Mouse (Mus musculus) forebrain, embryonic 13.5 days (tissue): ENCODE measurements at regions not wholly inside any gene's neighbourhood (a gene's known extent, or its start where the extent isn't known, plus 50 kb on each side); places are given as distances from the start of the nearest gene placed in this dataset.

Source experiments
- ATAC-seq: fragments of 200-750 bp; cut with Nextera tagmentation; 2 replicates; pipeline ENCODE4 v1.8.0; 2017
- H3K27ac ChIP-seq: fragments of 300-500 bp; sonication (generic); 2 replicates; pipeline ENCODE4 v1.5.1; 2015; ENCODE audit warnings: inconsistent platforms, mild to moderate bottlenecking, moderate library complexity
- H3K27me3 ChIP-seq: fragments of 300-500 bp; sonication (generic); 2 replicates; pipeline ENCODE4 v1.6.1; 2015; ENCODE audit warnings: mild to moderate bottlenecking, inconsistent platforms
- H3K36me3 ChIP-seq: fragments of 300-500 bp; sonication (generic); 2 replicates; pipeline ENCODE4 v1.6.1; 2015; ENCODE audit warnings: mild to moderate bottlenecking, inconsistent platforms; ENCODE audit not compliant: poor library complexity, severe bottlenecking
- H3K4me1 ChIP-seq: fragments of 300-500 bp; sonication (generic); 2 replicates; pipeline ENCODE4 v1.6.1; 2015; ENCODE audit warnings: inconsistent platforms
- H3K4me2 ChIP-seq: fragments of 300-500 bp; sonication (generic); 2 replicates; pipeline ENCODE4 v1.6.1; 2015; ENCODE audit warnings: inconsistent platforms, mild to moderate bottlenecking, moderate library complexity
- H3K4me3 ChIP-seq: fragments of 300-500 bp; sonication (generic); 2 replicates; pipeline ENCODE4 v1.5.1; 2015; ENCODE audit warnings: mild to moderate bottlenecking, inconsistent platforms
- H3K9ac ChIP-seq: fragments of 300-500 bp; sonication (generic); 2 replicates; pipeline ENCODE4 v1.6.1; 2015; ENCODE audit warnings: mild to moderate bottlenecking, inconsistent platforms
- H3K9me3 ChIP-seq: fragments of 300-500 bp; sonication (generic); replicated peaks from 2 replicates; pipeline ENCODE4 v1.6.1; 2016; ENCODE audit warnings: inconsistent platforms
- WGBS: fragments of 180-500 bp; shearing (Covaris S2); methylation state at CpG from one replicate; pipeline ENCODE4 v1.1.7; 2015; 5-methylcytosine and 5-hydroxymethylcytosine counted together

GRCm38 (mm10) chr1:128820527-128820926 is 228.4 kb upstream of the Cxcr4 start:
- no peak overlapping the region for H3K27ac ChIP-seq
- H3K9me3 ChIP-seq, result no peaks in the 10 kb centered on the region; the same call in 1 of the 2 replicates
- no peak overlapping the region for H3K4me2 ChIP-seq
- no peaks in the 10 kb centered on the region for H3K36me3 ChIP-seq
- 0 out of 2 replicates have a peak, but pooled peaks cover 3% of the 10 kb centered on the region for H3K27me3 ChIP-seq
- H3K4me1 ChIP-seq, result no peaks in the 10 kb centered on the region
- H3K9ac ChIP-seq, result no peak overlapping the region
- ATAC-seq, result no peak
- H3K4me3 ChIP-seq, result no peak overlapping the region
- 95% methylated on average over 1 of the region's 1 CpGs for WGBS

- no peaks in the 10 kb centered on the region for H3K27me3 ChIP-seq
- no peak overlapping the region for H3K4me2 ChIP-seq
- H3K9ac ChIP-seq, result no peak overlapping the region
- ATAC-seq, result no peak
- 93% methylated on average over 6 of the region's 6 CpGs for WGBS
- H3K4me3 ChIP-seq, result no peak overlapping the region
- H3K9me3 ChIP-seq, result no peaks in the 10 kb centered on the region; the same call in 1 of the 2 replicates
- no peaks in the 10 kb centered on the region for H3K4me1 ChIP-seq
- no peaks in the 10 kb centered on the region for H3K36me3 ChIP-seq
- H3K27ac ChIP-seq, result no peak overlapping the region
These were observed 227.5 kb upstream of the Cxcr4 start for GRCm38 (mm10) chr1:128819611-128820010.

GRCm38 (mm10) chr1:128813379-128813778 is 221.3 kb upstream of the Cxcr4 start:
- Histone ChIP-seq H3K4me3 (no peak overlapping the region), H3K27me3 (no peaks in the 10 kb centered on the region), H3K9ac (no peak overlapping the region), H3K4me2 (no peak overlapping the region), H3K27ac (no peak overlapping the region), H3K36me3 (no peaks in the 10 kb centered on the region), H3K4me1 (no peaks in the 10 kb centered on the region), H3K9me3 (no peaks in the 10 kb centered on the region)
- ATAC-seq, result no peak
- WGBS, result 65% methylated on average over 5 of the region's 5 CpGs

GRCm38 (mm10) chr1:128810860-128811259 is 218.8 kb upstream of the Cxcr4 start:
- Histone ChIP-seq H3K4me1 (peaks cover 6% of the 10 kb centered on the region), H3K4me2 (no peak overlapping the region), H3K4me3 (no peak overlapping the region), H3K27ac (no peak overlapping the region), H3K36me3 (no peaks in the 10 kb centered on the region), H3K9ac (no peak overlapping the region), H3K27me3 (no peaks in the 10 kb centered on the region), H3K9me3 (no peaks in the 10 kb centered on the region)
- 83% methylated on average over 3 of the region's 3 CpGs for WGBS
- no peak for ATAC-seq

GRCm38 (mm10) chr1:128810094-128810493 is 218.0 kb upstream of the Cxcr4 start:
- no peak overlapping the region for H3K27ac ChIP-seq
- WGBS, result 79% methylated on average over 2 of the region's 2 CpGs

GRCm38 (mm10) chr1:128809601-128810000 is 217.5 kb upstream of the Cxcr4 start:
- H3K27me3 ChIP-seq, result no peaks in the 10 kb centered on the region
- H3K4me3 ChIP-seq, result no peak overlapping the region
- no peaks in the 10 kb centered on the region for H3K9me3 ChIP-seq
- H3K4me2 ChIP-seq, result no peak overlapping the region
- 96% methylated on average over 8 of the region's 8 CpGs for WGBS
- ATAC-seq, result no peak
- H3K4me1 ChIP-seq, result peaks cover 15% of the 10 kb centered on the region
- no peak overlapping the region for H3K27ac ChIP-seq
- H3K36me3 ChIP-seq, result no peaks in the 10 kb centered on the region
- no peak overlapping the region for H3K9ac ChIP-seq

More at GRCm38 (mm10) chr1:128810094-128810493, 218.0 kb upstream of the Cxcr4 start:
- H3K27me3 ChIP-seq, result no peaks in the 10 kb centered on the region
- no peaks in the 10 kb centered on the region for H3K36me3 ChIP-seq
- H3K4me3 ChIP-seq, result no peak overlapping the region
- H3K4me1 ChIP-seq, result peaks cover 14% of the 10 kb centered on the region
- H3K4me2 ChIP-seq, result no peak overlapping the region
- ATAC-seq, result no peak
- no peaks in the 10 kb centered on the region for H3K9me3 ChIP-seq
- no peak overlapping the region for H3K9ac ChIP-seq

- ATAC-seq, result no peak
- 84% methylated on average over 5 of the region's 5 CpGs for WGBS
- H3K4me3 ChIP-seq, result no peak overlapping the region
These were observed 216.5 kb upstream of the Cxcr4 start for GRCm38 (mm10) chr1:128808599-128808998.

GRCm38 (mm10) chr1:128805687-128806653 is 213.9 kb upstream of the Cxcr4 start:
- no peak overlapping the region for H3K27ac ChIP-seq
- peak; percentile 26; the same call in 1 of the 2 replicates for ATAC-seq
- no peak overlapping the region for H3K9ac ChIP-seq
- H3K27me3 ChIP-seq, result no peaks in the 10 kb centered on the region
- WGBS, result 45% methylated on average over 10 of the region's 10 CpGs
- peaks cover 28% of the 10 kb centered on the region for H3K4me1 ChIP-seq
- H3K9me3 ChIP-seq, result no peaks in the 10 kb centered on the region
- H3K4me3 ChIP-seq, result no peak overlapping the region
- H3K36me3 ChIP-seq, result no peaks in the 10 kb centered on the region
- no peak overlapping the region for H3K4me2 ChIP-seq

More at GRCm38 (mm10) chr1:128808599-128808998, 216.5 kb upstream of the Cxcr4 start:
- Histone ChIP-seq H3K4me1 (peaks cover 21% of the 10 kb centered on the region), H3K4me2 (no peak overlapping the region), H3K9ac (no peak overlapping the region), H3K27me3 (no peaks in the 10 kb centered on the region), H3K9me3 (no peaks in the 10 kb centered on the region), H3K36me3 (no peaks in the 10 kb centered on the region), H3K27ac (no peak overlapping the region)

GRCm38 (mm10) chr1:128803433-128804060 is 211.5 kb upstream of the Cxcr4 start:
- Histone ChIP-seq H3K9ac (no peak overlapping the region; the same call in 1 of the 2 replicates), H3K4me2 (no peak overlapping the region), H3K27me3 (no peaks in the 10 kb centered on the region)

GRCm38 (mm10) chr1:128803058-128803432 is 211.0 kb upstream of the Cxcr4 start:
- no peaks in the 10 kb centered on the region for H3K9me3 ChIP-seq
- H3K27ac ChIP-seq, result no peak overlapping the region
- no peak overlapping the region for H3K9ac ChIP-seq
- H3K4me3 ChIP-seq, result no peak overlapping the region
- H3K36me3 ChIP-seq, result no peaks in the 10 kb centered on the region
- peaks cover 28% of the 10 kb centered on the region for H3K4me1 ChIP-seq
- H3K4me2 ChIP-seq, result no peak overlapping the region
- peak; percentile 7 for ATAC-seq
- no peaks in the 10 kb centered on the region for H3K27me3 ChIP-seq

More at GRCm38 (mm10) chr1:128803433-128804060, 211.5 kb upstream of the Cxcr4 start:
- no peaks in the 10 kb centered on the region for H3K36me3 ChIP-seq
- H3K4me1 ChIP-seq, result peaks cover 28% of the 10 kb centered on the region
- H3K9me3 ChIP-seq, result no peaks in the 10 kb centered on the region
- WGBS, result 36% methylated on average over 9 of the region's 9 CpGs
- ATAC-seq, result peak; percentile 57
- H3K27ac ChIP-seq, result peak overlapping the region; percentile 25; the same call in 1 of the 2 replicates
- H3K4me3 ChIP-seq, result no peak overlapping the region

- Histone ChIP-seq H3K27ac (no peak overlapping the region), H3K4me1 (peaks cover 9% of the 10 kb centered on the region), H3K9me3 (no peaks in the 10 kb centered on the region), H3K4me2 (no peak overlapping the region), H3K4me3 (no peak overlapping the region), H3K9ac (no peak overlapping the region), H3K27me3 (no peaks in the 10 kb centered on the region), H3K36me3 (no peaks in the 10 kb centered on the region)
- WGBS, result 61% methylated on average over 4 of the region's 4 CpGs
- ATAC-seq, result no peak
These were observed 206.6 kb upstream of the Cxcr4 start for GRCm38 (mm10) chr1:128798721-128799120.

GRCm38 (mm10) chr1:128795654-128796053 is 203.6 kb upstream of the Cxcr4 start:
- Histone ChIP-seq H3K4me1 (no peaks in the 10 kb centered on the region), H3K27ac (no peak overlapping the region), H3K9ac (no peak overlapping the region), H3K27me3 (no peaks in the 10 kb centered on the region), H3K9me3 (no peaks in the 10 kb centered on the region), H3K36me3 (no peaks in the 10 kb centered on the region), H3K4me3 (no peak overlapping the region), H3K4me2 (no peak overlapping the region)
- 85% methylated on average over 6 of the region's 6 CpGs for WGBS
- no peak for ATAC-seq
